Mouse (Mus musculus) adrenal gland (tissue): Measurements from ENCODE around the gene Ifrd2.
"Not testable (repeated sequence)": the region's sequence is repeated elsewhere in the genome, so short reads cannot be mapped to it uniquely, and the experiment has no call there.

Experiments used
- intact Hi-C: fragments of 180-260 bp; cut with DNase I; formaldehyde crosslinking; loops from one replicate; pipeline ENCODE4 v1.15.1; 2025

The Ifrd2 gene

GRCm38 (mm10) chr9:107572327-107572662, 15.1 kb upstream of the Ifrd2 start:
- intact Hi-C loops = no loop called here

- intact Hi-C loops = not testable (repeated sequence)
Observed at GRCm38 (mm10) chr9:107573774-107574173, 13.7 kb upstream of the Ifrd2 start.

- intact Hi-C loops = no loop called here
Observed at GRCm38 (mm10) chr9:107575579-107576356, 11.7 kb upstream of the Ifrd2 start.

- intact Hi-C loops = no loop called here
Observed at GRCm38 (mm10) chr9:107576357-107577107, 10.9 kb upstream of the Ifrd2 start, which contains the start of gene Hyal1. Gene Hyal1 (plus strand): TSS chr9:107576927.

GRCm38 (mm10) chr9:107577871-107578270, 9.6 kb upstream of the Ifrd2 start:
- intact Hi-C loops = no loop called here

- intact Hi-C loops = no loop called here
Observed at GRCm38 (mm10) chr9:107578587-107578986, 8.9 kb upstream of the Ifrd2 start, which contains the start of gene Naa80. Gene Naa80 (plus strand): TSS chr9:107578887.

- intact Hi-C loops = no loop called here
Observed at GRCm38 (mm10) chr9:107579023-107579900, 8.2 kb upstream of the Ifrd2 start.

- intact Hi-C loops = no loop called here
Observed at GRCm38 (mm10) chr9:107580501-107581317, 6.7 kb upstream of the Ifrd2 start, which contains the start of gene Hyal3. Gene Hyal3 (plus strand): TSS chr9:107580818.

- intact Hi-C loops = no loop called here
Observed at GRCm38 (mm10) chr9:107581584-107581983, 5.9 kb upstream of the Ifrd2 start.

GRCm38 (mm10) chr9:107582509-107583062, 4.9 kb upstream of the Ifrd2 start:
- intact Hi-C loops = no loop called here

- intact Hi-C loops = no loop called here
Observed at GRCm38 (mm10) chr9:107583174-107583573, 4.3 kb upstream of the Ifrd2 start.

- intact Hi-C loops = no loop called here
Observed at GRCm38 (mm10) chr9:107586504-107586903, 938 bp upstream of the Ifrd2 start.

GRCm38 (mm10) chr9:107587833-107588639, 594 bp downstream of the Ifrd2 start:
- intact Hi-C loops = no loop called here

GRCm38 (mm10) chr9:107590058-107590772, 2.8 kb downstream of the Ifrd2 start:
- intact Hi-C loops = no loop called here

- intact Hi-C loops = no loop called here
Observed at GRCm38 (mm10) chr9:107590773-107591060, 3.3 kb downstream of the Ifrd2 start.

- intact Hi-C loops = no loop called here
Observed at GRCm38 (mm10) chr9:107593101-107593976, 5.9 kb downstream of the Ifrd2 start.

- intact Hi-C loops = no loop called here
Observed at GRCm38 (mm10) chr9:107594281-107595062, 7.0 kb downstream of the Ifrd2 start.
